Mouse (Mus musculus): ENCODE measurements around the gene Caml. TPM values are rescaled to one million over a fixed set of nuclear protein-coding genes. Genes with fewer than 3 reads are reported as not detected.
"Not testable (repeated sequence)": the region's sequence is repeated elsewhere in the genome, so short reads cannot be mapped to it uniquely, and the experiment has no call there.

The Caml gene
- polyA plus RNA-seq, 1 experiment from 2014 or later = 58.4 TPM

GRCm38 (mm10) chr13:55634639-55635127 lies 11.9 kb downstream of the Caml start, which contains the start of gene Ddx46:
TSS of gene Ddx46 (plus strand) at chr13:55635027.
- H3K27me3 ChIP-seq = no peaks in the 10 kb centered on the region
- peaks cover 45% of the 10 kb centered on the region for H3K36me3 ChIP-seq
- H3K4me1 ChIP-seq = peaks cover 15% of the 10 kb centered on the region
- no peaks in the 10 kb centered on the region for H3K9me3 ChIP-seq
- ATAC-seq (ENCODE audit: borderline replicate concordance, extremely low read depth, low FRiP score, low TSS enrichment) = peak; percentile 84
- peak within 1 kb of the TSS; percentile 99 for H3K4me3 ChIP-seq
- peak within 1 kb of the TSS; percentile 78 for H3K4me2 ChIP-seq
- 5% methylated on average over 30 of the region's 30 CpGs for WGBS
- H3K9ac ChIP-seq = peak within 1 kb of the TSS; percentile 95
- no peak within 1 kb of the TSS for H3K27ac ChIP-seq

GRCm38 (mm10) chr13:55635146-55635571 lies 12.4 kb downstream of the Caml start:
- peaks cover 15% of the 10 kb centered on the region for H3K4me1 ChIP-seq
- H3K9ac ChIP-seq = peak overlapping the region; percentile 95
- no peak for ATAC-seq (ENCODE audit: borderline replicate concordance, extremely low read depth, low FRiP score, low TSS enrichment)
- H3K27me3 ChIP-seq = no peaks in the 10 kb centered on the region
- under 1% methylated on average over 40 of the region's 40 CpGs for WGBS
- H3K4me3 ChIP-seq = peak overlapping the region; percentile 99
- H3K9me3 ChIP-seq = no peaks in the 10 kb centered on the region
- H3K27ac ChIP-seq = no peak overlapping the region
- peaks cover 47% of the 10 kb centered on the region for H3K36me3 ChIP-seq
- peak overlapping the region; percentile 78 for H3K4me2 ChIP-seq

- Histone ChIP-seq H3K27me3 (no peaks in the 10 kb centered on the region), H3K9me3 (no peaks in the 10 kb centered on the region), H3K36me3 (peaks cover 45% of the 10 kb centered on the region), H3K9ac (no peak overlapping the region), H3K4me1 (peaks cover 15% of the 10 kb centered on the region), H3K27ac (no peak overlapping the region), H3K4me3 (no peak overlapping the region; the same call in 1 of the 2 replicates), H3K4me2 (peak overlapping the region; percentile 78)
- WGBS = 89% methylated on average over 14 of the region's 14 CpGs
- no peak for ATAC-seq (ENCODE audit: borderline replicate concordance, extremely low read depth, low FRiP score, low TSS enrichment)
Measured at GRCm38 (mm10) chr13:55636185-55636983, 13.6 kb downstream of the Caml start.

- not testable (repeated sequence) for H3K4me3 ChIP-seq; ATAC-seq (ENCODE audit: borderline replicate concordance, extremely low read depth, low FRiP score, low TSS enrichment); H3K4me2 ChIP-seq; H3K27me3 ChIP-seq; H3K27ac ChIP-seq; H3K9ac ChIP-seq; H3K9me3 ChIP-seq
- 46% methylated on average over 8 of the region's 8 CpGs for WGBS
- peaks cover 13% of the 10 kb centered on the region for H3K4me1 ChIP-seq
- H3K36me3 ChIP-seq = peaks cover 35% of the 10 kb centered on the region
Measured at GRCm38 (mm10) chr13:55640480-55640879, 17.7 kb downstream of the Caml start.

GRCm38 (mm10) chr13:55644525-55644924 lies 21.7 kb downstream of the Caml start:
- H3K27ac ChIP-seq = no peak overlapping the region
- 85% methylated on average over 2 of the region's 2 CpGs for WGBS
- H3K36me3 ChIP-seq = peaks cover 62% of the 10 kb centered on the region
- H3K9me3 ChIP-seq = no peaks in the 10 kb centered on the region
- no peak overlapping the region for H3K4me3 ChIP-seq
- ATAC-seq (ENCODE audit: borderline replicate concordance, extremely low read depth, low FRiP score, low TSS enrichment) = no peak
- no peaks in the 10 kb centered on the region for H3K27me3 ChIP-seq
- no peak overlapping the region for H3K9ac ChIP-seq
- no peak overlapping the region for H3K4me2 ChIP-seq
- no peaks in the 10 kb centered on the region for H3K4me1 ChIP-seq

- H3K9me3 ChIP-seq = no peaks in the 10 kb centered on the region
- WGBS = 77% methylated on average over 12 of the region's 12 CpGs
- no peak overlapping the region for H3K27ac ChIP-seq
Measured at GRCm38 (mm10) chr13:55650098-55650497, 27.3 kb downstream of the Caml start.

GRCm38 (mm10) chr13:55650980-55651379 lies 28.2 kb downstream of the Caml start:
- no peak overlapping the region for H3K4me3 ChIP-seq
- no peaks in the 10 kb centered on the region for H3K9me3 ChIP-seq
- H3K27ac ChIP-seq = no peak overlapping the region
- H3K4me1 ChIP-seq = no peaks in the 10 kb centered on the region
- H3K4me2 ChIP-seq = no peak overlapping the region
- no peaks in the 10 kb centered on the region for H3K27me3 ChIP-seq
- H3K36me3 ChIP-seq = peaks cover 96% of the 10 kb centered on the region
- no peak overlapping the region for H3K9ac ChIP-seq
- WGBS = 88% methylated on average over 6 of the region's 6 CpGs
- no peak for ATAC-seq (ENCODE audit: borderline replicate concordance, extremely low read depth, low FRiP score, low TSS enrichment)

More at GRCm38 (mm10) chr13:55650098-55650497, 27.3 kb downstream of the Caml start:
- Histone ChIP-seq H3K4me2 (no peak overlapping the region), H3K27me3 (no peaks in the 10 kb centered on the region), H3K4me1 (no peaks in the 10 kb centered on the region), H3K36me3 (peaks cover 96% of the 10 kb centered on the region), H3K9ac (no peak overlapping the region), H3K4me3 (no peak overlapping the region)
- no peak for ATAC-seq (ENCODE audit: borderline replicate concordance, extremely low read depth, low FRiP score, low TSS enrichment)

- H3K4me2 ChIP-seq = no peak overlapping the region
- H3K9me3 ChIP-seq = 0 out of 2 replicates have a peak, but pooled peaks cover 2% of the 10 kb centered on the region
- peaks cover 90% of the 10 kb centered on the region for H3K36me3 ChIP-seq
- ATAC-seq (ENCODE audit: borderline replicate concordance, extremely low read depth, low FRiP score, low TSS enrichment) = no peak
- H3K9ac ChIP-seq = no peak overlapping the region
- no peaks in the 10 kb centered on the region for H3K27me3 ChIP-seq
- no peaks in the 10 kb centered on the region for H3K4me1 ChIP-seq
- 72% methylated on average over 6 of the region's 6 CpGs for WGBS
- no peak overlapping the region for H3K27ac ChIP-seq
- no peak overlapping the region for H3K4me3 ChIP-seq
Measured at GRCm38 (mm10) chr13:55668550-55668949, 45.7 kb downstream of the Caml start.

- Histone ChIP-seq H3K27ac (no peak overlapping the region), H3K36me3 (peaks cover 90% of the 10 kb centered on the region), H3K27me3 (no peaks in the 10 kb centered on the region), H3K9me3 (0 out of 2 replicates have a peak, but pooled peaks cover 2% of the 10 kb centered on the region), H3K4me1 (no peaks in the 10 kb centered on the region), H3K9ac (no peak overlapping the region), H3K4me2 (no peak overlapping the region), H3K4me3 (no peak overlapping the region)
- no peak for ATAC-seq (ENCODE audit: borderline replicate concordance, extremely low read depth, low FRiP score, low TSS enrichment)
- 89% methylated on average over 6 of the region's 6 CpGs for WGBS
Measured at GRCm38 (mm10) chr13:55672711-55673110, 49.9 kb downstream of the Caml start.

- H3K4me3 ChIP-seq = no peak overlapping the region
- no peak overlapping the region for H3K9ac ChIP-seq
- no peaks in the 10 kb centered on the region for H3K27me3 ChIP-seq
- WGBS = 87% methylated on average over 8 of the region's 8 CpGs
- peaks cover 2% of the 10 kb centered on the region; the same call in 1 of the 2 replicates for H3K4me1 ChIP-seq
- no peak overlapping the region for H3K4me2 ChIP-seq
- H3K9me3 ChIP-seq = no peaks in the 10 kb centered on the region
- H3K36me3 ChIP-seq = peaks cover 77% of the 10 kb centered on the region
- H3K27ac ChIP-seq = no peak overlapping the region
- ATAC-seq (ENCODE audit: borderline replicate concordance, extremely low read depth, low FRiP score, low TSS enrichment) = no peak
Measured at GRCm38 (mm10) chr13:55677364-55677763, 54.6 kb downstream of the Caml start.
